Mouse (Mus musculus): ENCODE results near the gene Tsga13. TPM values are rescaled to one million over a fixed set of nuclear protein-coding genes. Genes with fewer than 3 reads are reported as not detected.

The Tsga13 gene
- total RNA-seq, 2 experiments from 2014 or later, result not detected

DNA sequence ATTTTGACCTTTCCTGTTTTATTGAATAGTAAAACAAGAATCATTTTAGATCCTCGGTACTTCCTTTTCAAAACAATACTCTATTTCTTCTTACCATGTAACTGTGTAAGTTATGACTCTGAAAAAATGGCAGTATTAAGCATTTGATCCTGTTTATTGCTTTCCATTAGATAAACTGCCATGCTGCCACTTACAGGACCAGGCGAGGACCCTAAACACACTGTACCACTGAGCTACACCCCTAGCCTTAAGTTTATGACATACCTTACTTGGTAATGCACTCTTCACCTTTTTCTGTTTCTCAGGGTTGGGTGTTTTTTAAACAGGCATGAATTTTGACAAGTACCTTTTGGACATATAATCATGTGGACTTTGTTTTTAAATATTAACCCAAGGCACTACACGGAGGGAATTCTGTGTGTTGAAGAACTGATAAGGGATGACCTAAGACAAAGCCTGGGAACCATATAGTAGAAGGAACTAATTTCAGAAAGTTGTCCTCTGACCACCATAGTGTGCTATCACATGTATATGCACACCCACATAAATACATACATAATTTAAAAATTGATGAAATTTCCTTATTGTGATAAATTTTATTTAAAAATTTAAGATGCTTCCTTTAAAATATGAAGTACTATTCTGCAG lies 50.2 kb downstream of the Tsga13 start:
- no peak for ATAC-seq (ENCODE audit: poor library complexity, severe bottlenecking)

DNA sequence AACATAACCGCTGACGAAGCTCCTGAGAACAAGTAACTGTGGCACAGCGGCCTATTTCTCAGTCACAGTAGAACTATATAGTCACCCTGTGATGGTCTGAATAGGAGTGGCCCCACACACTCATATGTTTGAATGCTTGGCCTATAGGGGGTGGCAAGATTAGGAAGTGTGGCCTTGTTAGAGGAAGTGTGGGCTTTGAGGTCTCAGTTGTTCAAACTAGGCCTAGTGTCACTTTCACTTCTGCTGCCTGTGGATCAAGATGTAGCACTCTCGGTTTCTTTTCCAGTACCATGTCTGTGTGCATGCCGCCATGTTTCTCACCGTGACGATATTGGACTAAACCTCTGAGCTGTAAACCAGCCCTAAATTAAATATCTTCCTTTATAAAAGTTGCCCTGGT lies 59.4 kb downstream of the Tsga13 start:
- ATAC-seq (ENCODE audit: poor library complexity, severe bottlenecking), result peak; percentile 97

DNA sequence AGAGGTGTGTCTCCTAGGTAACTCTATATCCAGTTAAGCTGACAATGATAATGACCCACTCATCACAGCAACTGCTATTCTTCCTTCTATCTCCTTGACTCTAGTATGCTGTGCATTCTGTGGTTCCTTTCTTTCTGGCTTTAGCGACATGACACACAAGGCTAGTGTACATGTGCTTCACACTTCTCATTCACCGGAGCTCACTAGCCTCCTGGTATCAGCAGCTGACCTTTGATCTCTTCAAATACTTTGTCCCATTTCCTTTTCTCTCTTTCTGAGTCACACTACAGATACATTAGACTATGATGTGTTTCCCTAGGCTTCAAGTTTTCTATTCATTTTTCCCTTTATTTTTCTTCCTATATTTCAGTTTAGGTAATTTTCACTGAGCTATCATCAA lies 60.2 kb downstream of the Tsga13 start:
- no peak for ATAC-seq (ENCODE audit: poor library complexity, severe bottlenecking)

DNA sequence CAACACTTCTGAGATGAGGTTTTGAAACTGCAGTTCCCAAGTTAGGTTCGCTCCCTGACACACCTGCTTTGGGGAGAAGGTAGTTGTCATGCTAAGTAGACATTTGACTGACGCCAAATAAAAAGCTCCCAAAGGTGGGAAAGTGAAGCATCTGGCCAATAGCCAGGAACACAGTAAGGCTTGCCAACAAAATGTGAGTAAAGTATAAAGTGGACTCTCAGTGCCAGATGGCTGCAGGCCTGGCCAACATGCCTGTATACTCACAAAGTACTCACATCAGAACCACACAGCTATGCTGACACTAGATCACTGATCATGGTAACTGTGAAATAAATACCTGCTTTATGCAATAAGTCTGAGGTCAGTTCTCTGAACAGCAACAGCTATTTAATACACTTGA lies 65.6 kb downstream of the Tsga13 start:
- ATAC-seq (ENCODE audit: poor library complexity, severe bottlenecking), result no peak

Other genes starting within 250 kb of the Tsga13 start
- 3.5 and 6.0 TPM in 2 replicates for gene Cep41, start 221.8 kb downstream of the Tsga13 start, total RNA-seq (2015)
- 2.0 and 3.1 TPM in 2 replicates for gene Cep41, start 221.8 kb downstream of the Tsga13 start, total RNA-seq (2017)
- gene Mest, start 192.0 kb downstream of the Tsga13 start, total RNA-seq (2015), result not detected in 2 replicates
- gene Mest, start 192.0 kb downstream of the Tsga13 start, total RNA-seq (2017), result 0.07 and 0.20 TPM in 2 replicates
- gene Copg2, start 18.8 kb downstream of the Tsga13 start, total RNA-seq (2015), result 29.1 and 33.8 TPM in 2 replicates
- 60.8 and 61.0 TPM in 2 replicates for gene Copg2, start 18.8 kb downstream of the Tsga13 start, total RNA-seq (2017)
- gene Klf14, start 43.5 kb upstream of the Tsga13 start, total RNA-seq (2015), result not detected in 2 replicates
- not detected in 2 replicates for gene Klf14, start 43.5 kb upstream of the Tsga13 start, total RNA-seq (2017)

Data from megakaryocyte, adult 5-6 weeks (primary cell).